ENCODE assay signal across 15 mouse cellular contexts in genomic region chr13:35760372-35760771, GRCm38 (mm10).
"Had no signal": no experiment of that assay in that cellular context is flagged by ENCODE, and none has a peak within 500 bp of the region (broad histone marks: within the 10 kb centered on the region; RNA-seq: fewer than 3 reads in every experiment).

No protein-coding gene starts in this region.

- H3K9me3 ChIP-seq: lung, embryonic 15.5 days; midbrain, embryonic 12.5 days; neural tube, embryonic 12.5 days; stomach, embryonic 15.5 days had no signal

- H3K9ac ChIP-seq: liver, postnatal 0 days; lung, embryonic 15.5 days; midbrain, embryonic 12.5 days; neural tube, embryonic 12.5 days; stomach, embryonic 15.5 days had no signal

- H3K27ac ChIP-seq: lung, embryonic 15.5 days; midbrain, embryonic 10.5 days; midbrain, embryonic 12.5 days; neural tube, embryonic 12.5 days; stomach, embryonic 15.5 days; stomach, postnatal 0 days had no signal

- H3K36me3 ChIP-seq: lung, embryonic 15.5 days; midbrain, embryonic 12.5 days; neural tube, embryonic 12.5 days; stomach, embryonic 15.5 days had no signal

- DNase-seq: liver, postnatal 0 days; lung, adult 2 months; lung, postnatal 14 days; lung, postnatal 4 days; midbrain, embryonic 14.5 days; right cerebral cortex, postnatal 14 days; thymus, adult 2 months; thymus, postnatal 25 days; thymus, postnatal 4 days had no signal

- H3K4me1 ChIP-seq: midbrain, embryonic 10.5 days; midbrain, embryonic 12.5 days had no signal

- H3K4me2 ChIP-seq: lung, embryonic 15.5 days; midbrain, embryonic 12.5 days; neural tube, embryonic 12.5 days; stomach, embryonic 15.5 days had no signal

- H3K27me3 ChIP-seq: lung, embryonic 15.5 days; midbrain, embryonic 12.5 days; neural tube, embryonic 12.5 days; stomach, embryonic 15.5 days had no signal

- H3K4me3 ChIP-seq: lung, embryonic 15.5 days; midbrain, embryonic 10.5 days; midbrain, embryonic 12.5 days; neural tube, embryonic 12.5 days; stomach, embryonic 15.5 days had no signal
